Mouse (Mus musculus) cortical plate, adult 2 months (tissue): ENCODE data around the gene Gjb4.

Source experiments
- CTCF ChIP-seq: fragments of 200-500 bp; IDR thresholded peaks from 2 replicates; pipeline ENCODE4 v1.5.1; 2011; ENCODE audit warnings: mild to moderate bottlenecking, control low read depth, low read length; ENCODE audit not compliant: insufficient read depth; ENCODE audit errors: extremely low read depth
- POLR2A ChIP-seq: fragments of 200-500 bp; IDR thresholded peaks from 2 replicates; pipeline ENCODE4 v1.6.1; 2011; ENCODE audit warnings: mild to moderate bottlenecking, low read length, control low read depth; ENCODE audit not compliant: insufficient read depth; ENCODE audit errors: extremely low read depth

DNA sequence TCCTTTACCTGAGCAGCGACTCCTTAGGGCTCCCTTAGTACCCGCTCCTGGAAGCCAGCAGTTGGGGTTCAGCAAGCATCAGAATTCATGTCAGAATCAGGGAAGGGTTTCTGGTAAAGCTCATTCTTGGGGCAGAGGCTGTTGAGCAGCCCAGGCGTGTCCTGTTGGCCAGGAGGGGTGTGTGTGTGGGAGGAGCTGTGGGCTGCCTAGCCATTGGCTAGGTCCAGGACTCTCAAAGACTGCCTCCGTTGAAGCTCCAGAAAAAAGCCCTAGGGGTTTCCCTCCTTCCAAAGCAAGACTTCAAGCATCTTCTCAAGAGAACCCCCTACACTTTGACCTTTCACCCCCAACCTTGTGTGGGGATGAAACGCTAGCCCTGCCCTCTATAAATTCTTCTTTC lies 4.1 kb upstream of the Gjb4 start, which contains the start of gene Gjb5:
- TF ChIP-seq CTCF, result no peak
- no peak for TF ChIP-seq POLR2A
